Mouse (Mus musculus) embryo, embryonic 10.5 days (tissue): ENCODE measurements around the gene Asmt.

ENCODE experiments used
- DNase-seq: peaks from one replicate; pipeline ENCODE4 v3.0.0-alpha.2; 2015; ENCODE audit warnings: low spot score

The Asmt gene

DNA sequence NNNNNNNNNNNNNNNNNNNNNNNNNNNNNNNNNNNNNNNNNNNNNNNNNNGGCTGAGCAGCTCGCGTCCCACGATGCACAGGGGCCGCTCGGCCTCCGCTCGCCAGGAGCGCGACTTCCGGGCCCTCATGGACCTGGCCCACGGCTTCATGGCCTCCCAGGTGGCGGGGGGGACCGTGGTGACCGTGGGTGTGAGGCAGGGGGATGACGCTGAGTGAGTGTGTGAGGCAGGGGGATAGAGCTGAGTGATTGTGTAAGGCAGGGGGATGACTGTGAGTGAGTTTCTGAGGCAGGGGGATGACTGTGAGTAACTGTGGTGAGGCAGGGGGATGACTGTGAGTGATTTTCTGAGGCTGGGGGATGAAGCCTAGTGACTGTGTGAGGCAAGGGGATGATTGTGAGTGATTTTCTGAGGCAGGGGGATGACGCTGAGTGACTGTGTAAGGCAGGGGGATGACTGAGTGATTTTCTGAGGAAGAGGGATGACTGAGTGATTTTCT, at the start of gene Asmt:
Asmt (plus strand) TSS at position 51 of the 499 bp plus-strand sequence.
- peak; percentile 47 for DNase-seq

DNA sequence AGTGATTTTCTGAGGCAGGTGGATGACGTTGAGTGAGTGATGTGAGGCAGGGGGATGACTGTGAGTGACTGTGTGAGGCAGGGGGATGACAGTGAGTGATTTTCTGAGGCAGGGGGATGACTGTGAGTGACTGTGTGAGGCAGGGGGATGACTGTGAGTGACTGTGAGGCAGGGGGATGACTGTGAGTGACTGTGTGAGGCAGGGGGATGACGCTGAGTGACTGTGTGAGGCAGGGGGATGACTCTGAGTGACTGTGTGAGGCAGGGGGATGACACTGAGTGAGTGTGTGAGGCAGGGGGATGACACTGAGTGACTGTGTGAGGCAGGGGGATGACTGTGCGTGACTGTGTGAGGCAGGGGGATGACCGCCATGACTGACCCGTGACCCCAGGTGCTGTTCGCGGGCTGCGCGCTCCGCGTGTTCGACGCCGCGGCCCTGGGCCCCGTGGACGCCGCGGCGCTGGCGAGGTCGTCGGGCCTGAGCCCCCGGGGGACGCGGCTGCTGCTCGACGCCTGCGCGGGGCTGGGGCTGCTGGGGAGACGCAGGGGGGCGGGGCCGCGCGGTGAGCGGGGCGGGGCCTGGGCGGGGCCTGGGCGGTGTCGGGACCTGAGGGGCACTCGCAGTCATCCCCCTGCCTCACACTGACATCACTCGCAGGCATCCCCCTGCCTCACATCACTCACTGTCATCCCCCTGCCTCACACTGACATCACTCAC, 948 bp downstream of the Asmt start:
- DNase-seq, result peak; percentile 23

DNA sequence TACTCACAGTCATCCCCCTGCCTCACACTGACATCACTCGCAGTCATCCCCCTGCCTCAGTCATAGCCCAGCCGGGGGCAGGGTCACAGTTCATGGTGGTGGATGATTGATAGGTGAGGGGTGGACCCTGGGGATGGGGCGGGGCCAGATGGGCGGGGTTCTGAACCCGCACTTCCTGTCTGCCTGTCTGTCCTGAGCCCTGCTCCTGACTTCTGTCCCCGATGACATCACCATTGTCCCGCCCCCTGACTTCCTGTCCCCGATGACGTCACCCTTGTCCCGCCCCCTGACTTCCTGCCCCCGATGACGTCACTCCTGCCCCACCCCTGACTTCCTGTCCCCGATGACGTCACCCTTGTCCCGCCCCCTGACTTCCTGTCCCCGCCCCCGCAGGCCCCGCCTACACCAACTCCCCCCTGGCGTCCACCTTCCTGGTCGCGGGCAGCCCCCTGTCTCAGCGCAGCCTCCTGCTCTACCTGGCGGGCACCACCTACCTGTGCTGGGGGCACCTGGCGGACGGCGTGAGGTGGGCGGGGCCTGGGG, 1.9 kb downstream of the Asmt start:
- DNase-seq, result peak; percentile 34

DNA sequence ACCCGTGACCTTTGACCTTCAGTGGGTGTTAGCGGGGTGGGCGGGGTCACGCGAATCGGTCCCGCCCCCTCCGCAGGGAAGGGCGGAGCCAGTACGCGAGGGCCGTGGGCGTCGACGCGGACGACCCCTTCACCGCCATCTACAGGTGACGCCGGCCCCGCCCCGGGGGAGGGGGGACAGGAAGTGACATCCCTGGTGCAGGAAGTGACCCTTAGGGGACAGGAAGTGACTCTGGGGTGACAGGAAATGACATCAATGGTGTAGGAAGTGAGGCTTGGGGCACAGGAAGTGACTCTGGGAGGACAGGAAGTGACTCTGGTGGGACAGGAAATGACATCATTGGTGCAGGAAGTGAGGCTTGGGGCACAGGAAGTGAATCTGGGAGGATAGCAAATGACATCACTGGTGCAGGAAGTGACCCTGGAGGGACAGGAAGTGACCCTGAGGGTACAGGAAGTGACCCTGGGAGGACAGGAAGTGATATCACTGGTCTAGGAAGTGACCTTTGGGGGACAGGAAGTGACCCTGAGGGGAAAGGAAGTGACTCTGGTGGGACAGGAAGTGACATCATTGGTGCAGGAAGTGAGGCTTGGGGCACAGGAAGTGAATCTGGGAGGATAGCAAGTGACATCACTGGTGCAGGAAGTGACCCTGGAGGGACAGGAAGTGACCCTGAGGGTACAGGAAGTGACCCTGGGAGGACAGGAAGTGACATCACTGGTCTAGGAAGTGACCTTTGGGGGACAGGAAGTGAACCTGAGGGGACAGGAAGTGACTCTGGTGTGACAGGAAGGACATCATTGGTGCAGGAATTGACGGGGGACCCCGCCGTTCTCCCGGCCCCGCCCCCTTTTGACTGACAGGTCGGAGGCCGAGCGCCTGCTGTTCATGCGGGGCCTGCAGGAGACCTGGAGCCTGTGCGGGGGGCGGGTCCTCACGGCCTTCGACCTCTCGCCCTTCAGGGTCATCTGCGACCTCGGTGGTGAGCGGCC, 2.7 kb downstream of the Asmt start:
- DNase-seq, result peak; percentile 34

DNA sequence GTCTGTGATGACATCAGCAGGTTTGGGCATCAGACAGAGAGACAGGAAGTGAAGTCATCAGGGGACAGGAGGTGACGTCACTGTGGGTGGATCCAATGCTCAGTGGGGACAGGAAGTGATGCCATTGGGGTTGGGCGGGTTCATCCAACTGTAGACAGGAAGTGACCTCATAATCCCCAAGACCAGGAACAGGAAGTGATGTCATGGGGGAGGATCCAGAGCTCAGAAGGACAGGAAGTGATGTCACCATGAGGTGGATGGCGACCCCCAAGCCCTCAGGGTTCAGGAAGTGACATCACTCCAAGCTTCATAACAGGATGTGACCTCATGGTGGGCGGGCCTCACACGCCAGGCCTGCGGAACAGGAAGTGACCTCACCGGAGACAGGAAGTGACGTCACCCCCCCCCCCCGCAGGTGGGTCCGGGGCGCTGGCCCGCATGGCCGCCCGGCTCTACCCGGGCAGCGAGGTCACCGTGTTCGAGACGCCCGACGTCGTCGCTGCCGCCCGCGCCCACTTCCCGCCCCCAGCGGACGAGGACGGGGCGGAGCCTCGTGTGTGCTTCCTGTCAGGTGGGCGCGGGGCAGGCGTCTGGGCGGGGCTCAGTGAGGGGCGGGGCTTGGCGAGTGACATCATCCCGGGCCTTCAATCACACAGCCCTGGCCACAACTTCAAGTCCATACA, 3.6 kb downstream of the Asmt start:
- DNase-seq, result peak; percentile 24

DNA sequence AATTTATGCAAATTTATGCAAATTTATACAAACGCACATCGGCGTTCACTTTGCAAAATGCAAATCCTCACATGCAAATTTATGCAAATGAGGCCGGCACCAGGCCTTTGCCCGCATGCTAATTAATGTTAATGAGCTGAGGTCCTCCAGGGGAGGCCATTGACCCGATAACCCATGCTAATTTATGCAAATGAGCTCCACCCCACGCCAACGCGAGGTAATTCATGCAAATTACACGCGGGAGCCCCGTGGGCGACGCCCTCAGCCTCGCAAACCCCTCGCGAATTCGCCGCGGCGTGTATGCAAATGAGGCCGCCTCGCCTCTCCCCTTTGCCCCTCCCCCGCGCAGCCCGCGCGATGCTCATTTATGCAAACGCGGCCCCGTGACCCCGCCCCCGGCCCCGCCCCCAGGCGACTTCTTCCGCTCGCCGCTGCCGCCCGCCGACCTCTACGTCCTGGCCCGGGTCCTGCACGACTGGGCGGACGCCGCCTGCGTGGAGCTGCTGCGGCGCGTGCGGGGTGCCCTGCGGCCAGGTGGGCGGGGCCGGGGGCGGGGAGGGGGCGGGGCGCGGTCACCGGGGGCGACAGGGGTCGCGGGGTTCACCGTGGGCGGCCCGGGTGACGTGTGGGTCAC, 4.3 kb downstream of the Asmt start:
- peak; percentile 1 for DNase-seq

DNA sequence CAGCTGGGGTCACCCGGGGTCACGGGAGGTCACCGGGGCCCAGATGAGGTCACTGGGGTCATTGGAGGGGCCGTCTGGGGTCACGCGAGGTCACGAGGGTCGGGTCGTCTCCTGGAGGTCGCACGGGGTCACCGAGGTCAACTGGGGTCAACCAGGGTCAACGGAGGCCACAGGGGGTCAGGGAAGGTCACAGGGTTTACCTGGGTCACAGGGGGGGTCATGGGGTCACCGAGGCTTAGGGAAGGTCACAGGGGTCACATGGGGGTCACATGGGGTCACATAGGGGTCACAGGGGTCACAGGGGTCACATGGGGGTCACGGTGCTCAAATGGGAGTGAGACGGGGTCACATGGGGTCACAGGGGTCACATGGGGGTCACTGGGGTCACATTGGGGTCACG, 4.8 kb downstream of the Asmt start:
- DNase-seq, result no peak

DNA sequence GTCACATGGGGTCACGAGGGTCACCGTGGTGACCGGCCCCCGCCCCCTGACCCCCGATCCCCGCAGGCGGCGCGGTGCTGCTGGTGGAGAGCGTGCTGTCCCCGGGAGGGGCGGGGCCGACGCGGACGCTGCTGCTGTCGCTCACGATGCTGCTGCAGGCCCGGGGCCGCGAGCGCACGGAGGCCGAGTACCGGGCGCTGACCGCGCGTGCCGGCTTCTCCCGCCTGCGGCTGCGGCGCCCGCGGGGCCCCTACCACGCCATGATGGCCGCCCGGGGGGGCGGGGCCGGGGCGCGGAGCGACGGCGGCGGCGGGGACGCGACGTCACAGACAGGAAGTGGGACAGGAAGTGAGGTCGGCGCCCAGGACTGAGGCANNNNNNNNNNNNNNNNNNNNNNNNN, 5.2 kb downstream of the Asmt start:
- no peak for DNase-seq
